Mouse (Mus musculus): Measurements from ENCODE around the gene 9130213A22Rik. TPM values are rescaled to one million over a fixed set of nuclear protein-coding genes. Genes with fewer than 3 reads are reported as not detected.

The 9130213A22Rik gene
- total RNA-seq, 2 experiments from 2014 or later = 1.3 to 1.4 TPM

- DNase-seq (ENCODE audit: low spot score in 2 of 2) = peak in 1 of 2 experiments; percentile 73
These were observed 1.5 kb upstream of the 9130213A22Rik start for GRCm38 (mm10) chr11:69123693-69124497.

GRCm38 (mm10) chr11:69123056-69123692 lies 785 bp upstream of the 9130213A22Rik start:
- DNase-seq (ENCODE audit: low spot score in 2 of 2) = peak; percentile 75 to 86

GRCm38 (mm10) chr11:69121741-69122335 lies 551 bp downstream of the 9130213A22Rik start:
- no peak for DNase-seq (ENCODE audit: low spot score in 2 of 2)

- DNase-seq (ENCODE audit: low spot score in 2 of 2) = no peak
These were observed 1.2 kb downstream of the 9130213A22Rik start for GRCm38 (mm10) chr11:69121001-69121740.

- no peak for DNase-seq (ENCODE audit: low spot score in 2 of 2)
These were observed 2.0 kb downstream of the 9130213A22Rik start, which contains the start of gene Hes7 for GRCm38 (mm10) chr11:69120221-69121000. TSS of gene Hes7 (plus strand) at chr11:69120404.

GRCm38 (mm10) chr11:69119446-69120155 lies 2.8 kb downstream of the 9130213A22Rik start:
- DNase-seq (ENCODE audit: low spot score in 2 of 2) = no peak

GRCm38 (mm10) chr11:69118765-69119164 lies 3.6 kb downstream of the 9130213A22Rik start:
- DNase-seq (ENCODE audit: low spot score in 2 of 2) = peak in 1 of 2 experiments; percentile 75

- no peak for DNase-seq (ENCODE audit: low spot score in 2 of 2)
These were observed 4.4 kb downstream of the 9130213A22Rik start for GRCm38 (mm10) chr11:69117737-69118695.

GRCm38 (mm10) chr11:69116843-69117242 lies 5.5 kb downstream of the 9130213A22Rik start:
- no peak for DNase-seq (ENCODE audit: low spot score in 2 of 2)

GRCm38 (mm10) chr11:69114621-69115020 lies 7.8 kb downstream of the 9130213A22Rik start:
- no peak for DNase-seq (ENCODE audit: low spot score in 2 of 2)

GRCm38 (mm10) chr11:69114018-69114417 lies 8.4 kb downstream of the 9130213A22Rik start:
- no peak for DNase-seq (ENCODE audit: low spot score in 2 of 2)

- DNase-seq (ENCODE audit: low spot score in 2 of 2) = no peak
These were observed 10.5 kb downstream of the 9130213A22Rik start for GRCm38 (mm10) chr11:69111865-69112264.

- DNase-seq (ENCODE audit: low spot score in 2 of 2) = no peak
These were observed 11.2 kb downstream of the 9130213A22Rik start for GRCm38 (mm10) chr11:69111051-69111810.

GRCm38 (mm10) chr11:69110319-69111046 lies 11.9 kb downstream of the 9130213A22Rik start:
- DNase-seq (ENCODE audit: low spot score in 2 of 2) = peak; percentile 88 to 92

- no peak for DNase-seq (ENCODE audit: low spot score in 2 of 2)
These were observed 13.1 kb downstream of the 9130213A22Rik start for GRCm38 (mm10) chr11:69109032-69109900.

- DNase-seq (ENCODE audit: low spot score in 2 of 2) = no peak
These were observed 14.2 kb downstream of the 9130213A22Rik start for GRCm38 (mm10) chr11:69108223-69108622.
